Mouse (Mus musculus) limb, embryonic 12.5 days (tissue): ENCODE measurements around the gene Ngb. TPM values are rescaled to one million over a fixed set of nuclear protein-coding genes. Genes with fewer than 3 reads are reported as not detected.

ENCODE experiments used
- ATAC-seq: fragments of 200-750 bp; cut with Nextera tagmentation; 2 replicates; pipeline ENCODE4 v1.8.0; 2017; ENCODE audit warnings: low read depth, moderate TSS enrichment; ENCODE audit not compliant: insufficient number of reproducible peaks, insufficient read depth, low FRiP score, low TSS enrichment
- H3K27ac ChIP-seq: fragments of 300-500 bp; sonication (generic); 2 replicates; pipeline ENCODE4 v1.5.1; 2016; ENCODE audit warnings: mild to moderate bottlenecking, moderate library complexity
- H3K27me3 ChIP-seq: fragments of 300-500 bp; sonication (generic); 2 replicates; pipeline ENCODE4 v1.6.1; 2016; ENCODE audit warnings: mild to moderate bottlenecking, moderate library complexity
- H3K36me3 ChIP-seq: fragments of 300-500 bp; sonication (generic); 2 replicates; pipeline ENCODE4 v1.6.1; 2016; ENCODE audit warnings: mild to moderate bottlenecking, moderate library complexity
- H3K4me1 ChIP-seq: fragments of 300-500 bp; sonication (generic); replicated peaks from 2 replicates; pipeline ENCODE4 v1.6.1; 2016
- H3K4me2 ChIP-seq: fragments of 300-500 bp; sonication (generic); 2 replicates; pipeline ENCODE4 v1.6.1; 2016; ENCODE audit warnings: mild to moderate bottlenecking, moderate library complexity
- H3K4me3 ChIP-seq: fragments of 300-500 bp; sonication (generic); replicated peaks from 2 replicates; pipeline ENCODE4 v1.5.1; 2016; ENCODE audit warnings: mild to moderate bottlenecking
- H3K9ac ChIP-seq: fragments of 300-500 bp; sonication (generic); replicated peaks from 2 replicates; pipeline ENCODE4 v1.6.1; 2016; ENCODE audit warnings: mild to moderate bottlenecking, moderate library complexity
- H3K9me3 ChIP-seq: fragments of 300-500 bp; sonication (generic); 2 replicates; pipeline ENCODE4 v1.6.1; 2016; ENCODE audit warnings: mild to moderate bottlenecking, moderate library complexity
- WGBS: fragments of 180-500 bp; shearing (Covaris S2); methylation state at CpG from one replicate; pipeline ENCODE4 v1.1.7; 2016; 5-methylcytosine and 5-hydroxymethylcytosine counted together
- polyA plus RNA-seq: library from polyadenylated mRNA; unstranded; fragments of >200 nt; fragmentation: Nextera tagmentation; extraction: Ambion mirVana; gene quantifications from 2 replicates; pipeline ENCODE4 v1.2.1, GENCODE M21; 2016

The Ngb gene
- polyA plus RNA-seq, 1 experiment from 2014 or later: 0.41 TPM

GRCm38 (mm10) chr12:87089701-87090100 is 12.6 kb downstream of the Ngb start:
- no peaks in the 10 kb centered on the region for H3K4me1 ChIP-seq
- no peaks in the 10 kb centered on the region for H3K27me3 ChIP-seq
- H3K27ac ChIP-seq: no peak overlapping the region
- 75% methylated on average over 2 of the region's 2 CpGs for WGBS
- H3K4me3 ChIP-seq: no peak overlapping the region
- no peak overlapping the region for H3K9ac ChIP-seq
- no peak for ATAC-seq
- H3K36me3 ChIP-seq: no peaks in the 10 kb centered on the region
- no peak overlapping the region for H3K4me2 ChIP-seq
- no peaks in the 10 kb centered on the region for H3K9me3 ChIP-seq

GRCm38 (mm10) chr12:87089255-87089654 is 13.1 kb downstream of the Ngb start:
- no peaks in the 10 kb centered on the region for H3K36me3 ChIP-seq
- no peak overlapping the region for H3K9ac ChIP-seq
- no peak overlapping the region for H3K4me2 ChIP-seq
- no peak for ATAC-seq
- WGBS: 59% methylated on average over 4 of the region's 4 CpGs
- no peaks in the 10 kb centered on the region for H3K4me1 ChIP-seq
- H3K27ac ChIP-seq: no peak overlapping the region
- H3K27me3 ChIP-seq: no peaks in the 10 kb centered on the region
- H3K9me3 ChIP-seq: no peaks in the 10 kb centered on the region
- no peak overlapping the region for H3K4me3 ChIP-seq

- Histone ChIP-seq H3K9me3 (no peaks in the 10 kb centered on the region), H3K27me3 (no peaks in the 10 kb centered on the region), H3K4me3 (no peak overlapping the region), H3K4me1 (no peaks in the 10 kb centered on the region), H3K4me2 (no peak overlapping the region), H3K27ac (no peak overlapping the region), H3K36me3 (no peaks in the 10 kb centered on the region), H3K9ac (no peak overlapping the region)
- no peak for ATAC-seq
- WGBS: 36% methylated on average over 4 of the region's 4 CpGs
Measured at GRCm38 (mm10) chr12:87088331-87088730, 14.0 kb downstream of the Ngb start.

- Histone ChIP-seq H3K9ac (no peak overlapping the region), H3K4me1 (no peaks in the 10 kb centered on the region), H3K36me3 (no peaks in the 10 kb centered on the region), H3K27ac (no peak overlapping the region), H3K9me3 (no peaks in the 10 kb centered on the region), H3K4me2 (no peak overlapping the region), H3K4me3 (no peak overlapping the region), H3K27me3 (no peaks in the 10 kb centered on the region)
- no peak for ATAC-seq
- 63% methylated on average over 7 of the region's 7 CpGs for WGBS
Measured at GRCm38 (mm10) chr12:87087236-87087635, 15.1 kb downstream of the Ngb start.

GRCm38 (mm10) chr12:87082797-87083196 is 19.5 kb downstream of the Ngb start:
- H3K27ac ChIP-seq: no peak overlapping the region
- H3K4me2 ChIP-seq: no peak overlapping the region

GRCm38 (mm10) chr12:87076610-87077009 is 25.7 kb downstream of the Ngb start:
- WGBS: 93% methylated on average over 2 of the region's 2 CpGs
- Histone ChIP-seq H3K9ac (no peak overlapping the region), H3K4me3 (no peak overlapping the region), H3K4me1 (no peaks in the 10 kb centered on the region), H3K4me2 (no peak overlapping the region), H3K27me3 (no peaks in the 10 kb centered on the region), H3K9me3 (no peaks in the 10 kb centered on the region), H3K27ac (no peak overlapping the region), H3K36me3 (no peaks in the 10 kb centered on the region)
- no peak for ATAC-seq

More at GRCm38 (mm10) chr12:87082797-87083196, 19.5 kb downstream of the Ngb start:
- 79% methylated on average over 8 of the region's 8 CpGs for WGBS
- H3K9ac ChIP-seq: no peak overlapping the region
- no peak overlapping the region for H3K4me3 ChIP-seq
- no peaks in the 10 kb centered on the region for H3K27me3 ChIP-seq
- H3K36me3 ChIP-seq: no peaks in the 10 kb centered on the region
- ATAC-seq: no peak
- no peaks in the 10 kb centered on the region for H3K9me3 ChIP-seq
- no peaks in the 10 kb centered on the region for H3K4me1 ChIP-seq

- H3K4me3 ChIP-seq: no peak overlapping the region
- no peak overlapping the region for H3K9ac ChIP-seq
- H3K36me3 ChIP-seq: no peaks in the 10 kb centered on the region
- H3K4me1 ChIP-seq: no peaks in the 10 kb centered on the region
- H3K27me3 ChIP-seq: no peaks in the 10 kb centered on the region
- no peak for ATAC-seq
- WGBS: 68% methylated on average over 5 of the region's 5 CpGs
- H3K27ac ChIP-seq: no peak overlapping the region
- H3K4me2 ChIP-seq: no peak overlapping the region
- H3K9me3 ChIP-seq: no peaks in the 10 kb centered on the region
Measured at GRCm38 (mm10) chr12:87070520-87070919, 31.8 kb downstream of the Ngb start.

- Histone ChIP-seq H3K9ac (no peak overlapping the region), H3K27me3 (no peaks in the 10 kb centered on the region), H3K36me3 (no peaks in the 10 kb centered on the region), H3K4me1 (no peaks in the 10 kb centered on the region), H3K4me3 (no peak overlapping the region), H3K9me3 (no peaks in the 10 kb centered on the region), H3K27ac (no peak overlapping the region), H3K4me2 (no peak overlapping the region)
- WGBS: 85% methylated on average over 5 of the region's 5 CpGs
- ATAC-seq: no peak
Measured at GRCm38 (mm10) chr12:87066429-87066828, 35.9 kb downstream of the Ngb start.

GRCm38 (mm10) chr12:87065446-87065845 is 36.9 kb downstream of the Ngb start:
- no peaks in the 10 kb centered on the region for H3K4me1 ChIP-seq
- H3K4me3 ChIP-seq: no peak overlapping the region
- H3K36me3 ChIP-seq: no peaks in the 10 kb centered on the region
- H3K4me2 ChIP-seq: no peak overlapping the region
- no peak overlapping the region for H3K9ac ChIP-seq
- no peak for ATAC-seq
- H3K27ac ChIP-seq: no peak overlapping the region
- no peaks in the 10 kb centered on the region for H3K27me3 ChIP-seq
- H3K9me3 ChIP-seq: no peaks in the 10 kb centered on the region
- 89% methylated on average over 11 of the region's 11 CpGs for WGBS

- no peaks in the 10 kb centered on the region for H3K36me3 ChIP-seq
- no peaks in the 10 kb centered on the region for H3K4me1 ChIP-seq
- H3K27ac ChIP-seq: no peak overlapping the region
- no peaks in the 10 kb centered on the region for H3K9me3 ChIP-seq
- no peak overlapping the region for H3K9ac ChIP-seq
- no peak overlapping the region for H3K4me2 ChIP-seq
- H3K27me3 ChIP-seq: peaks cover 37% of the 10 kb centered on the region
- WGBS: 72% methylated on average over 17 of the region's 17 CpGs
- no peak for ATAC-seq
- H3K4me3 ChIP-seq: no peak overlapping the region
Measured at GRCm38 (mm10) chr12:87057066-87057465, 45.3 kb downstream of the Ngb start.

- H3K4me1 ChIP-seq: no peaks in the 10 kb centered on the region
- H3K9ac ChIP-seq: no peak overlapping the region
- no peak overlapping the region for H3K4me3 ChIP-seq
- no peaks in the 10 kb centered on the region for H3K9me3 ChIP-seq
- H3K36me3 ChIP-seq: no peaks in the 10 kb centered on the region
- H3K27ac ChIP-seq: no peak overlapping the region
- no peak for ATAC-seq
- H3K27me3 ChIP-seq: peaks cover 42% of the 10 kb centered on the region
- H3K4me2 ChIP-seq: no peak overlapping the region
- 73% methylated on average over 7 of the region's 7 CpGs for WGBS
Measured at GRCm38 (mm10) chr12:87054873-87055272, 47.5 kb downstream of the Ngb start.

GRCm38 (mm10) chr12:87052661-87053321 is 49.5 kb downstream of the Ngb start:
- no peak overlapping the region for H3K4me2 ChIP-seq
- WGBS: 21% methylated on average over 15 of the region's 16 CpGs

More at GRCm38 (mm10) chr12:87052661-87053321, 49.5 kb downstream of the Ngb start:
- H3K9me3 ChIP-seq: no peaks in the 10 kb centered on the region
- no peak overlapping the region for H3K27ac ChIP-seq
- H3K4me3 ChIP-seq: no peak overlapping the region
- no peak for ATAC-seq
- no peaks in the 10 kb centered on the region for H3K4me1 ChIP-seq
- H3K36me3 ChIP-seq: no peaks in the 10 kb centered on the region
- H3K9ac ChIP-seq: no peak overlapping the region
- peaks cover 34% of the 10 kb centered on the region for H3K27me3 ChIP-seq
